Mouse (Mus musculus): ENCODE data around the gene Pla2g4f.

Pla2g4f gene

GRCm38 (mm10) chr2:120276951-120277350, 37.0 kb downstream of the Pla2g4f start:
- DNase-seq = no peak

DNA sequence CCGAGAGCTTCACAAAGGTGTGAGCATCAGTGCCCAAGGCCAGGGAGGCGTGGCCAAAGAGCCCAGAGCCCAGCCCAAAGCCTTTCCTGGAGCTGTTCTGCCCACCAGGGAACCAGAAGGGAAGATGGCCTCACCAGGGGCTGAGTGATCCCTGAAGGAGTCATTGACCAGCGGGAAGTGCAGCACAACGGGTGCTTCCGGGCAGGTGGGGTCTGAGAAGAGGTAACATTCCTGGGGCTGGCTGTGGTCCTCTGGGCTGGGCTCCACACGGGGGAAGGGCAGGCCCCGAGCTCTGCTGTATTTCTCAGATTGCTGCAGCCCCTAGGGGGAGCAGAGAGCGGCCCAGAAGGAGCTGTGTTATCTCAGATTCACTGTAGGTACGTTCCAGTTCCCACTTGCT, 45.3 kb downstream of the Pla2g4f start:
- DNase-seq = no peak

DNA sequence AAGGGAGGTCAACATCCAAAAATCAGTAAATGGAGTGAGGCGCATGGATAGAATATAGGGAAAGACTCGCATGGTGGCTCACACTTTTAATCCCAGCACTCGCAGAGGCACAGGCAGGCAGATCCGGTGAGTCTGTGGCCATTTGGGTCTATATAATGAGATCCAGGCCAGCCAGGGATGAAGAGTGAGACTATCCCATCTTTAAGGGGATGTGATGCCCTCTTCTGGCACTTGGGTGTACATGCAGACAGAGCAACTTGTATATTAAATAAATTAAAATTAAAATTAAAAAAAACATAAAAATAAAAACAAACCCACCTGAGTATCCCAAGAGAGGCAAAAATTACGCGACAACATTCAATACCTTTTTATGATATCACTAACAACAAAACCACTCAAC, 48.4 kb downstream of the Pla2g4f start:
- DNase-seq = peak in 1 of 2 experiments; percentile 28

DNA sequence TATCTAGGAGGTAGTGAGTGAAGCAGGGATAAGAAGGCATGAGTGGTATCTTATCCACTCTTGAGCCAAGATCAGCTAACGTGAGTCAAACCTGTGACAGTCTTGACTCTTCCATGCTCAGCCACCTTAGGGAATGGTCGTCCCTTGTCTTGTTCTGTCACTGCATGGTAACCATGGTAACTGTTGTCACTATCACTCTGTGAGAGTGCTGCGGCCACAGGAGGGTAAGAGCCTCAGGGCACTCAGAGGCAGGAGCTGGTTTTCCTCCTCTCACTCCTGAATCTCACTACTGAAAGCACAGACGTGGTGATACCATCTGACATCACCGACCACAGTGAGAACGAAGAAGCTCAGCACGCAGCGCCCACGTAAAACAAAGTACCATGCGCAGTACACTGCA, 49.1 kb downstream of the Pla2g4f start:
- DNase-seq = no peak

- no peak for DNase-seq
Observed at GRCm38 (mm10) chr2:120262876-120263275, 51.1 kb downstream of the Pla2g4f start.

DNA sequence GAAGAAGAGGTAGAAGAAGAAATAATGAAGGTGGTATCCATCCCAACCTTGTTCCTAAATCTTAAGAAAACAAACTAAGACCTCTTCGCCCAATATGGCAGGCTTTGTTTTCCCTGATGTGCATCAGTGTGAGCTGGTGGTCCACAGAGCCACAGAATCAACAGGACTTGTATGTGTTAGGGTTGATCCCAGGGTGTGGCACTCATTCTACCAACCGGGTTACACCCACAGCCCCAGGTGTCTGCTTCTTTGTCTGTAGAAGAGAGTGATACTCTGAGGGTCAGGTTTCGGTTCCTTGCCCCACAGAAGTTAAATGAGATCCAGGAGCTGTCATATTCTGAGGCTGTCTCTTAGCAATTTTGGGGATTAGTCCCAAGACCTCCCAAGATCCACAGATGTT, 52.6 kb downstream of the Pla2g4f start:
- no peak for DNase-seq

DNA sequence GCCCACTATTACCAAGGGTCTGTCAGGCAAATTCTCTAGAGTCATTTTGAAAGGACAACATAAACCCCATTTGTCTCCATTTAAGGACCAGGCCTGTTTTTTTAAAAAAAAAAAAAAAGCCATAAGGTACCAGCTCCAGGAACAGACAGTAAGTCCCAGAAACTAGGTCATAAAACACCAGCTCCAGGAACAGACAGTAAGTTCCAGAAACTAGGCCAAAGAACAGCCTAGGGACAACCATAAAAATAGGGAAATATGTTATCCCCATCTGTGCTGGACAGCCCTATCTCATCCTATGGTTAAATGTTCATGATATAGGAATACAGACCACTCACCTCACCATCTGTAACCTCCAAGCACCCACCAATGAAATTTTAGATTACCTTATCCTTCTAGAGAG, 57.7 kb downstream of the Pla2g4f start:
- no peak for DNase-seq

DNA sequence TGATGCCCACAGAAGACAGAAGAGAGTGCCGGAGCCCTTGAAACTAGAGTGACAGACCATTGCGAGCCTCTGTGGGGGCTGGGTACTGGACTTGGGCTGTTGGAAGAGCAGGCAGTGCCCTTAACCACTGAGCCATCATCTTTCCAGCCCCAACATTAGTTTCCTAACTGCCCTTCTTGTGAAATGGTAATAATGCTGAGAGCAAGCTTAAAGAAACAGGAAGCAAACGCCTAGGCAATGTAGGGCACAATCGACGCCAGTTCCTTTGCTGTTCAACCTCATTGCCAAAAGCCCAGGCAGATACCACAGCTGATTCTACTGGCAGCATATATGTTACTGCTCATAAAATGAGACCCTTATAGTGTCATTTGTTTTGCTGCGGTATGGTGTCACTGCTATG, 61.3 kb downstream of the Pla2g4f start:
- DNase-seq = no peak
